Mouse (Mus musculus) erythroblast, embryonic 14.5 days (primary cell): ENCODE measurements around the gene Ccz1. TPM values are rescaled to one million over a fixed set of nuclear protein-coding genes. Genes with fewer than 3 reads are reported as not detected.

ENCODE experiments used
- H3K27me3 ChIP-seq: 2 replicates; pipeline ENCODE4 v1.6.1; 2012; ENCODE audit warnings: inconsistent platforms; ENCODE audit not compliant: control insufficient read depth
- H3K36me3 ChIP-seq: 2 replicates; pipeline ENCODE4 v1.6.1; 2012; ENCODE audit warnings: mild to moderate bottlenecking, inconsistent platforms; ENCODE audit not compliant: control insufficient read depth
- H3K4me1 ChIP-seq: 2 replicates; pipeline ENCODE4 v1.6.1; 2012; ENCODE audit warnings: inconsistent platforms; ENCODE audit not compliant: control insufficient read depth
- H3K4me3 ChIP-seq: replicated peaks from 2 replicates; pipeline ENCODE3; 2012; ENCODE audit warnings: moderate library complexity, mild to moderate bottlenecking, inconsistent platforms
- H3K9me3 ChIP-seq: 2 replicates; pipeline ENCODE4 v1.6.1; 2012; ENCODE audit warnings: low read length, inconsistent platforms, mixed read lengths; ENCODE audit not compliant: control insufficient read depth
- GATA1 ChIP-seq: IDR thresholded peaks from 2 replicates; pipeline ENCODE4 v1.6.1; 2012; ENCODE audit warnings: low read length, inconsistent platforms, mixed read lengths
- TAL1 ChIP-seq: IDR thresholded peaks from 3 replicates; pipeline ENCODE4 v1.6.1; 2012; ENCODE audit warnings: low read length, inconsistent platforms, mixed read lengths
- polyA plus RNA-seq: library from polyadenylated mRNA; stranded (reverse); fragments of >175 nt; gene quantifications from 2 replicates; pipeline ENCODE4 v1.2.3, GENCODE M21; 2012

Gene Ccz1
- polyA plus RNA-seq, 1 experiment = 5.2 TPM

DNA sequence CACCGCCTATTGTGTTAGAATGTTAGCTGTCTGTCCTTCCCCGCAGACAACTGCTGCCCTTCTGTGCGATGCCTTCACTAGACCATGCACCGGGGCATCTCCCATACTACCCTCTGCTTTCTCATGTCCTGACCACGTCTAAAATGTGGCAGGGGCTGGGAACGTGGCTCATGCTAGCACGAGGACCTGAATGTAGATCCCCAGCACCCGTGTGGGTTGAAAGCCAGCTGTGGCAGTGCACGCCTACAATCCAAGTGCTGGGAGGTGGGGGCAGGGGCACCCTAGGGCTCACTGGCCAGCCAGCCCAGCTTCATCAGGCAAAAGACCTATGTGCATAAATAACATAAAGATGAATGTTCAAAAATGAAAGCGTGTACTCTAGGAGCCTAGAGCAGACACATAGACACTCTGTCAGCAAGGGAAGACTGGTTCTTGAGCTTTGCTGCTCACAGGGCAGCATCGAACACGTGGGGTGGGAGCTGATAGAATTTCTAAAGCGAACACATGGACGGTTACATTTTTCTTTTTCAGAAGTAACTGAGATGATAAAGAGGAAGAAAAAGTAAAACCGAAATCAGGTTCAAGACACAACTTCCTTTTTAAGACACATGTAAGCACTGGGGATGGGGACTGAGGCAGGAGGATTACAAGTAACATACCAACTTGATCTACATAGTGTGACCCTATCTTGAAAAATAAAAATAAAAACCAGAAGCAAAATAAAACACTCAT is 12.1 kb downstream of the Ccz1 start:
- peaks cover 90% of the 10 kb centered on the region for H3K36me3 ChIP-seq
- no peaks in the 10 kb centered on the region for H3K27me3 ChIP-seq
- no peak for TF ChIP-seq GATA1
- no peak for TF ChIP-seq TAL1
- H3K4me1 ChIP-seq = no peaks in the 10 kb centered on the region; the same call in 1 of the 2 replicates
- H3K9me3 ChIP-seq = peaks cover 2% of the 10 kb centered on the region; the same call in 1 of the 2 replicates
- H3K4me3 ChIP-seq = no peak overlapping the region

GRCm38 (mm10) chr5:143999409-143999808 is 15.3 kb downstream of the Ccz1 start:
- Histone ChIP-seq H3K4me1 (no peaks in the 10 kb centered on the region; the same call in 1 of the 2 replicates), H3K9me3 (peaks cover 2% of the 10 kb centered on the region; the same call in 1 of the 2 replicates), H3K27me3 (no peaks in the 10 kb centered on the region), H3K36me3 (peaks cover 97% of the 10 kb centered on the region), H3K4me3 (no peak overlapping the region)
- TF ChIP-seq TAL1 = no peak
- no peak for TF ChIP-seq GATA1

DNA sequence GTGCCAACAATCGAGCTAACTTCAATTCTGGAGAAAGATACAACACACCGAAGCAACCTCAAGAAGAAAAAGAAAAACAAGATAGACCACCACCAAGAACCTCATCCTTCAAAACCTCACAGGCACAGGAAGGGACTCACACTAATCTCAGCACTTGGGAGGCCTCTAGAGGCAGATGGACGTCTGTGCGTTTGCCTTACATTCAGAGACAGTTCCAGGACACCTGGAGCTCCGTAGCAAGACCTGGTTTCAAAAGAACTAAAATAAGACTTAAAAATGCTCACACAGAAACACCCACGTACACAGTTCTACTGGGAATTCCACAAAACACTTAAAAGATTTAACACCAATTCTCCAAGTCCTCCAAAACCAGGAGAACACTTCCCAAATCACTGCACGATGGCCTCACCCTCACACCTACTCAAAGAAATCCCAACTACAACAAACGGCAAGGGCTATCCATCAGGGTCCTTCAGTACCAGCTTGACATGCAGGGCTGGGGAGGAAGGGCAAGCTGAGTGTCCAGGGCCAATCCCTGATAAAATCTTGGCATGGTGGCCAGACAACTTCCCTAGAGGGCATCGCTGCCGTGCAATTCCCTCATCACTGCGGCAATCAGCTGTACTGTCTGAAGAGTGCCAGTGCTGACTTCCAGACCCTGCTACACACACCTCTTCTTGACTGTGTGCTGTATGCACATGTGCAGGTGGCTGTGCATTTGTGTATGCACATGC is 19.9 kb downstream of the Ccz1 start:
- TF ChIP-seq TAL1 (no peak), GATA1 (no peak)
- H3K36me3 ChIP-seq = peaks cover 99% of the 10 kb centered on the region

GRCm38 (mm10) chr5:143993849-143994248 is 20.8 kb downstream of the Ccz1 start:
- Histone ChIP-seq H3K36me3 (peaks cover 99% of the 10 kb centered on the region), H3K4me1 (no peaks in the 10 kb centered on the region; the same call in 1 of the 2 replicates)

More for the DNA sequence above, 19.9 kb downstream of the Ccz1 start:
- Histone ChIP-seq H3K4me1 (no peaks in the 10 kb centered on the region; the same call in 1 of the 2 replicates), H3K4me3 (no peak overlapping the region), H3K9me3 (peaks cover 2% of the 10 kb centered on the region; the same call in 1 of the 2 replicates), H3K27me3 (no peaks in the 10 kb centered on the region)

DNA sequence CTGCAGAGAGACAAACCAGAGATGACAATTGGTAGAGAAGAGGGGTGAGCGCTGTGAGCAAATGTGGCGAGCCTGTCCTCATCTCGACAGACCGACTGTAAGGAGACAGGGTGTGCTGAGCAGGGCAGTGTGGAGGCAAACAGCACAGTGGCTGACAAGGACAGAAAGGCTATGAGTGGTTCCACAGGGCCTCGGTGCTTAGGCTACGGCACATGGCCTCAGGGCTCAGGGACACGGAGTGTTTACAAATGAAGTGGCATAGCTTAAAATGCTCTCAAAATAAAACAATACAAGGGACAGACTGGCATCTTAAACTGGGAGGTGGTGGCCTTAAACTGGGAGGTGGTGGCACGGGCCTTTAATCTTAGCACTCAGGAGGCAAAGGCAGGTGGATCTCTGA is 21.4 kb downstream of the Ccz1 start:
- TF ChIP-seq TAL1 = no peak
- Histone ChIP-seq H3K27me3 (no peaks in the 10 kb centered on the region), H3K9me3 (no peaks in the 10 kb centered on the region), H3K36me3 (peaks cover 99% of the 10 kb centered on the region), H3K4me3 (no peak overlapping the region), H3K4me1 (no peaks in the 10 kb centered on the region; the same call in 1 of the 2 replicates)

More at GRCm38 (mm10) chr5:143993849-143994248, 20.8 kb downstream of the Ccz1 start:
- Histone ChIP-seq H3K4me3 (no peak overlapping the region), H3K27me3 (no peaks in the 10 kb centered on the region), H3K9me3 (no peaks in the 10 kb centered on the region)
- TF ChIP-seq GATA1 (no peak), TAL1 (no peak)

GRCm38 (mm10) chr5:143992661-143993060 is 22.0 kb downstream of the Ccz1 start:
- Histone ChIP-seq H3K9me3 (no peaks in the 10 kb centered on the region), H3K36me3 (peaks cover 99% of the 10 kb centered on the region), H3K4me3 (no peak overlapping the region), H3K4me1 (no peaks in the 10 kb centered on the region; the same call in 1 of the 2 replicates), H3K27me3 (no peaks in the 10 kb centered on the region)
- TF ChIP-seq TAL1 (no peak), GATA1 (no peak)

- no peak overlapping the region for H3K4me3 ChIP-seq
- no peaks in the 10 kb centered on the region; the same call in 1 of the 2 replicates for H3K4me1 ChIP-seq
- H3K9me3 ChIP-seq = no peaks in the 10 kb centered on the region
- H3K36me3 ChIP-seq = peaks cover 100% of the 10 kb centered on the region
- no peaks in the 10 kb centered on the region for H3K27me3 ChIP-seq
- TF ChIP-seq GATA1 = no peak
- no peak for TF ChIP-seq TAL1
These were observed 24.6 kb downstream of the Ccz1 start for GRCm38 (mm10) chr5:143990086-143990485.

GRCm38 (mm10) chr5:143989046-143989445 is 25.6 kb downstream of the Ccz1 start:
- no peaks in the 10 kb centered on the region for H3K9me3 ChIP-seq
- TF ChIP-seq TAL1 (no peak), GATA1 (no peak)
- H3K4me1 ChIP-seq = no peaks in the 10 kb centered on the region; the same call in 1 of the 2 replicates
- peaks cover 100% of the 10 kb centered on the region for H3K36me3 ChIP-seq
- no peak overlapping the region for H3K4me3 ChIP-seq
- H3K27me3 ChIP-seq = no peaks in the 10 kb centered on the region

- Histone ChIP-seq H3K4me3 (no peak overlapping the region), H3K36me3 (peaks cover 94% of the 10 kb centered on the region), H3K9me3 (no peaks in the 10 kb centered on the region), H3K27me3 (no peaks in the 10 kb centered on the region), H3K4me1 (no peaks in the 10 kb centered on the region)
- TF ChIP-seq TAL1 (no peak), GATA1 (no peak)
These were observed 27.1 kb downstream of the Ccz1 start for GRCm38 (mm10) chr5:143987596-143987995.
